Mouse (Mus musculus) megakaryocyte, embryonic 14.5 days (primary cell): ENCODE measurements around the gene Fkbp5.

ENCODE experiments used
- FLI1 ChIP-seq: IDR thresholded peaks from 2 replicates; pipeline ENCODE4 v1.6.1; 2012; ENCODE audit warnings: low read length, inconsistent platforms, mixed read lengths
- GATA1 ChIP-seq: IDR thresholded peaks from 3 replicates; pipeline ENCODE4 v1.6.1; 2012; ENCODE audit warnings: mixed read lengths, low read length, inconsistent platforms, borderline replicate concordance

DNA sequence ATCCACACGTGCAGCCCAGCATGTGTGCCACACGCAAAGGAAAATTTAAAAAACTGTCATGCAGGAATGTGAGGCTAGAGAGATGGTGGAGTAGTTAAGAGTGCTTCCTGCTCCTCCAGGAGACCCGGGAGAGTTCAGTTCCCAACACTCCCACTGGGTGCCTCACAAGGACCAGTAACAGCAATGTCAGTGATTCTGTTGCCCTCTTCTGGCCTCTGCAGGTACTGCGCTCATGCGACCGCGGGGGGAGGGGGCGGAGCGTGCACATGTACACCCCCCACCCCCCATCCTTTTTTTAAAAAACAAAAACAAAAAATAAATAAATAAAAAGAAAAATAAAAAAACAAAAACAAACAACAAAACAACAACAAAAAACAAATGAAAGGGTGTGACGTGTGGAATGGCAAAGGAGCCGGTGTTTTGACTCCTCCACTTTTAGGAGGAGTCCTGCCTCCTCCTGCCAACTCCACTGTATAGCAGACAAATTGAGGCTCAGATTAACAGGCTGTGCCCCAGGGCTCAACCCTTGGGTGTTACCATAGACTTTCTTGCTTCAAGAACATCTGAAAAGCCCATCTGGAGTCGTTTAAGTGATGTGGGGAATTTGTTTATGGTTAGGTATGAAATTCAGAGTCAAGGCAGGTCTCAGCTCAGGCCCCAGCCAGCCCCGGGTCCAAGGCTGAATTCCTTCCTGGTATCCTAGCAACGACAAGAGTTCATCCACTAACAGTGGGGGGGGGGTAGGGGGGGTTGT lies 35.9 kb upstream of the Fkbp5 start:
- TF ChIP-seq GATA1: no peak
- TF ChIP-seq FLI1: no peak
